Mouse (Mus musculus) myocyte (in vitro differentiated cells): Measurements from ENCODE around the gene Bend5.

Source experiments
- CEBPB ChIP-seq: IDR thresholded peaks from 2 replicates; pipeline ENCODE4 v1.6.1; 2011; ENCODE audit warnings: mild to moderate bottlenecking, moderate library complexity; ENCODE audit not compliant: poor library complexity, insufficient read depth, severe bottlenecking
- E2F4 ChIP-seq: IDR thresholded peaks from one replicate; pipeline ENCODE4 v1.6.1; 2011; ENCODE audit warnings: mild to moderate bottlenecking, control low read depth, moderate library complexity; ENCODE audit not compliant: insufficient read depth
- MAX ChIP-seq: IDR thresholded peaks from one replicate; pipeline ENCODE4 v1.6.1; 2011; ENCODE audit warnings: low read depth, mild to moderate bottlenecking, control low read depth
- MYOD1 ChIP-seq, 3 experiments: IDR thresholded peaks; one replicate each; pipeline ENCODE4 v1.6.1; 2011; ENCODE audit warnings: control low read depth in 2 of 3, low read depth in 2 of 3, mild to moderate bottlenecking in 2 of 3, moderate library complexity in 1 of 3; ENCODE audit not compliant: insufficient read length in 2 of 3, control insufficient read depth in 1 of 3
- MYOG ChIP-seq, 3 experiments: IDR thresholded peaks; one replicate each; pipeline ENCODE4 v1.6.1; 2011; ENCODE audit warnings: control low read depth in 2 of 3, low read depth in 2 of 3, mild to moderate bottlenecking in 2 of 3; ENCODE audit not compliant: insufficient read length in 2 of 3, control insufficient read depth in 1 of 3, insufficient read depth in 1 of 3
- POLR2A ChIP-seq: IDR thresholded peaks from one replicate; pipeline ENCODE4 v1.6.1; 2011; ENCODE audit warnings: low read depth, mild to moderate bottlenecking, control low read depth, moderate library complexity; ENCODE audit not compliant: insufficient read length
- POLR2AphosphoS2 ChIP-seq: IDR thresholded peaks from one replicate; pipeline ENCODE4 v1.6.1; 2011; ENCODE audit warnings: low read depth, control low read depth; ENCODE audit not compliant: insufficient read length
- SRF ChIP-seq: IDR thresholded peaks from one replicate; pipeline ENCODE4 v1.6.1; 2011; ENCODE audit warnings: low read depth; ENCODE audit not compliant: control insufficient read depth, insufficient read length
- TCF12 ChIP-seq: IDR thresholded peaks from one replicate; pipeline ENCODE4 v1.6.1; 2011; ENCODE audit warnings: mild to moderate bottlenecking, control low read depth; ENCODE audit not compliant: poor library complexity, insufficient read depth, severe bottlenecking
- TCF3 ChIP-seq: IDR thresholded peaks from one replicate; pipeline ENCODE4 v1.6.1; 2011; ENCODE audit warnings: low read depth, control low read depth; ENCODE audit not compliant: insufficient read length
- USF1 ChIP-seq: IDR thresholded peaks from one replicate; pipeline ENCODE4 v1.6.1; 2011; ENCODE audit warnings: low read depth, mild to moderate bottlenecking, control low read depth, moderate library complexity

- TF ChIP-seq POLR2A (no peak), MYOD1 (IDR thresholded peaks at IDR 0.05; ENCODE audit: control insufficient read depth in 1 of 3, insufficient read length in 2 of 3, low read depth in 2 of 3) (no peak), CEBPB (no peak), POLR2AphosphoS2 (no peak), MYOG (IDR thresholded peaks at IDR 0.05; ENCODE audit: control insufficient read depth in 1 of 3, insufficient read depth in 1 of 3, insufficient read length in 2 of 3, low read depth in 2 of 3) (no peak), E2F4 (no peak), USF1 (no peak), TCF3 (no peak), MAX (no peak), TCF12 (no peak), SRF (no peak)
Measured at GRCm38 (mm10) chr4:111469847-111470246, 55.0 kb downstream of the Bend5 start.
